Mouse (Mus musculus): Measurements from ENCODE around the gene Bpifb1. TPM values are rescaled to one million over a fixed set of nuclear protein-coding genes. Genes with fewer than 3 reads are reported as not detected.
"Not testable (repeated sequence)": the region's sequence is repeated elsewhere in the genome, so short reads cannot be mapped to it uniquely, and the experiment has no call there.

Gene Bpifb1
- polyA plus RNA-seq, 1 experiment from 2014 or later: 0.31 TPM

DNA sequence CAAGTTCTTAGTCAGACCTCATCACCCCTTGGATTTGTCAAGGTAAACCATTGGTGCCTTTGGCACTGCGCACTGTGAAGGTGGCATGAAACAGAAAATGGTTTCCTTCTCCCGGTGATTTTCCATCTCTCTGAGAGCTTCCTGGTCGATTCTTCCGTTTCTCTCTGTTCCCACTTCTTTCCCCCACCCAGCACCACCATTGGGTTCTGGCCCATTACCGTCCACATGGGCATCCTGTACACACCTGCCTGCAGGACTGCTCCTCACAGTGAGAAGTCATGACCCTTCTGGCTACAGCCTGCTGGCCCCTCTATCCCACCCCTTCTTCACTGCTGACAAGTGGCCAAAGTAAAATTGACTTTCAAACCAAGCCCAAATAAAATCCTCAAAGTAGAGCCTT lies 54.7 kb downstream of the Bpifb1 start:
- 90% methylated on average over 5 of the region's 5 CpGs for WGBS
- H3K9me3 ChIP-seq (replicated peaks): no peaks in the 10 kb centered on the region
- H3K4me1 ChIP-seq (replicated peaks): no peaks in the 10 kb centered on the region
- no peak overlapping the region for H3K4me3 ChIP-seq
- no peak overlapping the region for H3K4me2 ChIP-seq
- H3K36me3 ChIP-seq: no peaks in the 10 kb centered on the region
- no peak for ATAC-seq (replicated peaks; ENCODE audit: insufficient number of reproducible peaks, insufficient read depth, low FRiP score, low read depth)
- no peak overlapping the region for H3K9ac ChIP-seq
- H3K27ac ChIP-seq: no peak overlapping the region
- H3K27me3 ChIP-seq: no peaks in the 10 kb centered on the region

GRCm38 (mm10) chr2:154255254-154255653 lies 64.6 kb downstream of the Bpifb1 start:
- not testable (repeated sequence) for H3K4me3 ChIP-seq; H3K9ac ChIP-seq; H3K27ac ChIP-seq; H3K4me1 ChIP-seq (replicated peaks); H3K36me3 ChIP-seq; ATAC-seq (replicated peaks; ENCODE audit: insufficient number of reproducible peaks, insufficient read depth, low FRiP score, low read depth); H3K4me2 ChIP-seq; H3K9me3 ChIP-seq (replicated peaks); H3K27me3 ChIP-seq
- 83% methylated on average over 2 of the region's 4 CpGs for WGBS

DNA sequence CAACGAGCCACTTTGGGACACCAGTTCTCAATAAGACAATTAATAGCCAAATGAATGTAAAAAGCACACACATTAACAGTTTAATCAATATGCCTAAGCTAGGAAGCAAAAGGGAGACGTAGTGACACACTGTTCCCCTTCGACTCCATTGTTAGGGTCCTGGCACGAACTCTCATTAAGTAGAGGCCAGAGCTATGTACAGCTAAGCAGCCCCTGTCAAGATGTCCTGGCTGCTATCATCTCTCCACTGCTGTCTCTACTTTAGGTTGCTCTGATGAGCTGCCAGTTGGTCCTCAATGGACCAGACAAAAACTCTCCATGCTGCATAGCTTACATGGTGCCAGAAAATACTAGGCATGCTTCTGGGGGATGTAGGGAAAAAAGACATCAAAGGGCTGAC lies 65.2 kb downstream of the Bpifb1 start:
- Histone ChIP-seq H3K4me3 (no peak overlapping the region), H3K9me3 (replicated peaks) (no peaks in the 10 kb centered on the region), H3K9ac (no peak overlapping the region), H3K27ac (no peak overlapping the region), H3K27me3 (no peaks in the 10 kb centered on the region), H3K36me3 (no peaks in the 10 kb centered on the region), H3K4me1 (replicated peaks) (no peaks in the 10 kb centered on the region), H3K4me2 (no peak overlapping the region)
- ATAC-seq (replicated peaks; ENCODE audit: insufficient number of reproducible peaks, insufficient read depth, low FRiP score, low read depth): no peak
- WGBS: 76% methylated on average over 4 of the region's 4 CpGs

GRCm38 (mm10) chr2:154257554-154257953 lies 66.9 kb downstream of the Bpifb1 start, which contains the start of gene Bpifb9a:
Gene Bpifb9a, plus strand, starts transcription at chr2:154257854.
- H3K4me2 ChIP-seq; H3K4me3 ChIP-seq; H3K36me3 ChIP-seq; ATAC-seq (replicated peaks; ENCODE audit: insufficient number of reproducible peaks, insufficient read depth, low FRiP score, low read depth); H3K27ac ChIP-seq; H3K9ac ChIP-seq; H3K27me3 ChIP-seq; H3K4me1 ChIP-seq (replicated peaks); H3K9me3 ChIP-seq (replicated peaks): not testable (repeated sequence)
- 83% methylated on average over 5 of the region's 5 CpGs for WGBS

GRCm38 (mm10) chr2:154264397-154264796 lies 73.8 kb downstream of the Bpifb1 start:
- not testable (repeated sequence) for H3K4me1 ChIP-seq (replicated peaks); H3K27ac ChIP-seq; H3K9me3 ChIP-seq (replicated peaks); ATAC-seq (replicated peaks; ENCODE audit: insufficient number of reproducible peaks, insufficient read depth, low FRiP score, low read depth); H3K4me2 ChIP-seq; H3K36me3 ChIP-seq; H3K4me3 ChIP-seq; H3K9ac ChIP-seq; H3K27me3 ChIP-seq
- WGBS: 64% methylated on average over 3 of the region's 3 CpGs

Other genes with a start within 250 kb of the Bpifb1 start
- gene Bpifa6, start 215.9 kb upstream of the Bpifb1 start, polyA plus RNA-seq (2015; fragmentation: Nextera tagmentation; extraction: Ambion mirVana): not detected in 2 replicates
- not detected in 2 replicates for gene Bpifa2, start 182.6 kb upstream of the Bpifb1 start, polyA plus RNA-seq (2015; fragmentation: Nextera tagmentation; extraction: Ambion mirVana)
- not detected in 2 replicates for gene Bpifa3, start 60.5 kb upstream of the Bpifb1 start, polyA plus RNA-seq (2015; fragmentation: Nextera tagmentation; extraction: Ambion mirVana)
- 0.92 and 21.4 TPM in 2 replicates for gene Bpifa1, start 47.9 kb upstream of the Bpifb1 start, polyA plus RNA-seq (2015; fragmentation: Nextera tagmentation; extraction: Ambion mirVana)
- gene Bpifa5, start 28.2 kb upstream of the Bpifb1 start, polyA plus RNA-seq (2015; fragmentation: Nextera tagmentation; extraction: Ambion mirVana): not detected in 2 replicates
- gene Bpifb5, start 32.9 kb downstream of the Bpifb1 start, polyA plus RNA-seq (2015; fragmentation: Nextera tagmentation; extraction: Ambion mirVana): 0.16 and 0.49 TPM in 2 replicates
- gene Bpifb9a, start 67.0 kb downstream of the Bpifb1 start, polyA plus RNA-seq (2015; fragmentation: Nextera tagmentation; extraction: Ambion mirVana): not detected in 2 replicates
- not detected in 2 replicates for gene Bpifb9b, start 116.4 kb downstream of the Bpifb1 start, polyA plus RNA-seq (2015; fragmentation: Nextera tagmentation; extraction: Ambion mirVana)
- 13.6 and 14.8 TPM in 2 replicates for gene Cdk5rap1, start 182.2 kb downstream of the Bpifb1 start, polyA plus RNA-seq (2015; fragmentation: Nextera tagmentation; extraction: Ambion mirVana)
- 53.2 and 54.3 TPM in 2 replicates for gene Snta1, start 217.3 kb downstream of the Bpifb1 start, polyA plus RNA-seq (2015; fragmentation: Nextera tagmentation; extraction: Ambion mirVana)
- 25.9 and 31.0 TPM in 2 replicates for gene Cbfa2t2, start 245.7 kb downstream of the Bpifb1 start, polyA plus RNA-seq (2015; fragmentation: Nextera tagmentation; extraction: Ambion mirVana)

All from heart, embryonic 15.5 days (tissue).